Mouse (Mus musculus) spleen, postnatal 36 days (tissue): ENCODE measurements at regions not wholly inside any gene's neighbourhood (a gene's known extent, or its start where the extent isn't known, plus 50 kb on each side); places are given as distances from the start of the nearest gene placed in this dataset.

ENCODE experiments used
- DNase-seq, 2 experiments: peaks; one replicate each; pipeline ENCODE4 v3.0.0; 2022; ENCODE audit warnings: low spot score in 2 of 2, mixed read lengths in 1 of 2

DNA sequence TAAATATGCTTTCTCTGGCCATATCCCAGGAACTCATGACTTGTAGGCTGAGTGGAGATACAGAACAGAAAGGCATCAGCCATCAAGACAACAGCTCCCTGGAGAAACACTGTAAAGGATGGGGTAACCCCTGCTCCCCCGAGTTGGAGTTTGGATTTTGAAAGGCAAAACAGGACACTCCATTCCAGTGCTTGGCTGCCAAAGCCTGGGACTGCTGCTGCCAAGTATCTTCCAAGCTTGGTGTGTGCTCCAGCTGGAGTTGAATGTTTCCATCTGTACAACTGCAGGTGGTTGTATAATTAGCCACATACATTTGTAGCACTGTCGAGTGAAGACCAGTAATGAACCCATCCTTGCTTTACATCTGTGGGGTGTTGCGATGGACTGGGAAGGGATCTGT, 62.1 kb downstream of the 4933412E24Rik start:
- no peak for DNase-seq

GRCm38 (mm10) chr15:59953857-59954256, 62.6 kb downstream of the 4933412E24Rik start:
- no peak for DNase-seq

DNA sequence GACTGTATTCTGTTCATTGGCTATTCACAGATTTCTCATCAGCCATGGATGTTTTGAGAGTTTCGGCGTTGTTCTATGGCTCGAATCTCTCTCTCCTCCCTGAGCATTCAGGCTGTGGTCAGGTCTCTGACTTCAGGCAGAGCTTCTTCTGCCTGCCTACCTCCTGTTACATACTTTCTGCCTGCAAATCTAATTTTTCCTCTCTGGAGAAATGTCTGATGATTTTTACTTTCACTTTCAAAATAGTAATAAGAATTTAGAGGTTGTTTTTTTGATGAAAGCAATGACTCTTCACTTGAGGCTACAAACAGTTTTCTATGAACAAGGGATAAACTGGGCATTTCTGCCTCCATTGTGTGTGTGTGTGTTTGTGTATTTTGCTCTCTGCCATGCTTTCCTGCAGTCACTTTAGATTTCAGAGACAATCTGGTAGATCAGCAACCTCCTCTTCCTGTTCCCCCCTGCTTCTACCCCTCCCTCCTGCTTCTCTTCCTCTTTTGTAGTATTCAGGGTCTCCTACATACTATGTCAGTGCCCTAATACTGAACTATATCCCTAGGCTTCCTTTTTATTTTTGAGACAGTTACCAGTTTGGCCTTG, 65.7 kb downstream of the 4933412E24Rik start:
- peak; percentile 41 to 45 for DNase-seq

DNA sequence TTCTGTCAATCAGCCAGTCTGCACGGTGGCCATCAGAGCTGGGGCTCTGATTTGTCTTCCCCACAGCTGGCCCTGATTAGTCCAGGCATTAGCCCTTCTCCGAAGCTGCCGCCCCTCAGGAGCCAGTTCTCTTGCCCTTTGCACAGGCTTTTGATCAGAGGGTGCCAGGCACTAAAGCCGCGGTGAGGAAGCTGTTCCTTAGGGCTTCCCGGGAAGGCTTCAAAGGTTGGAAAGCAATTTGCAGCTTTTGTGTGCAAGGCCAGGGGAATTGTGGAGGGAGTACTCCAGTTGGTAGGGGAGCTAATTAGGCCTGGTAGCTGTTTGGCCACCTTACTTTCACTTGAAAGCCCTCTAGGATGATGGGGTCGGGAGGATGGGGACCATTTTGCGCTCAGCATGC, 71.2 kb downstream of the 4933412E24Rik start:
- DNase-seq: no peak

GRCm38 (mm10) chr15:59936486-59936885, 79.9 kb downstream of the 4933412E24Rik start:
- DNase-seq: no peak

DNA sequence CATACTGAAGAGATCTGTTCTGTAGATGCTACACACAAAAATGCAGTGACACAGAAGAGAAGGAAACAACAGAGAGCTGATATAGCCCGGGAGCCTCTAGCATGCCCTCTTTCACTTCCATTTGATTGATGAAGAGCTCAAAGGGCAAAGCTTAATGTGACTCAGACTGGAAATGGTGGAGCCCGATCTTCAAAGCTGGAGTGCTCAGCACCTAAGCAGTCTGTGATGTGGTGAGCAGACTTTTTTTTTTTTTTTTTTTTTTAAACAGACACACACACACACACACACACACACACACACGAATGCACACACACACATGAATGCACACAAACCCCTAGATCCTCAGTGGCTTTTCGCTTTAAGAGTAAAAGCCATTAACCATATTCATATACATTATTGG, 102.6 kb downstream of the 4933412E24Rik start:
- DNase-seq: peak in 1 of 2 experiments; percentile 7

GRCm38 (mm10) chr15:59908300-59908699, 108.1 kb downstream of the 4933412E24Rik start:
- DNase-seq: no peak

GRCm38 (mm10) chr15:59905832-59906797, 110.3 kb downstream of the 4933412E24Rik start:
- DNase-seq: peak in 1 of 2 experiments; percentile 7

DNA sequence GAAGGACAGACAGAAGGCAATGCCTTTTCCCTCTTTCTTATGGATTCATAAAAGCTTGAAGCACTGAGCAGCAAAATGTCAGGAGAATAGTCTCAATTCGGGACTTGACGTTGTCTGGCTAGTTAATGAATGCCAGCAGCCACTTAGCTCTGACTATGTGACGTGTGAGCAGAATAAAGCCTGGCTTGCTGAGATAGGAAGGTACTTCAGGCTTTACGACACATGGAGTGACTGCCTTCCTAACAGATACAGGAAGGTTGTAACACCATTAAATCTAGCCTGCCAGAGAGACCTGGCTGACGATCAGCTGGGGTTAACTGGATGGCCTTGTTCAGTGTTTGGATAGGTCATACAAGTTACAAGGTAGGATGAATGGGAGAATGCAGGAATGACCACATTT, 111.7 kb downstream of the 4933412E24Rik start:
- no peak for DNase-seq

- no peak for DNase-seq
These were observed 127.4 kb downstream of the 4933412E24Rik start for GRCm38 (mm10) chr15:59888996-59889395.

- DNase-seq: no peak
These were observed 128.3 kb downstream of the 4933412E24Rik start for GRCm38 (mm10) chr15:59888131-59888459.

GRCm38 (mm10) chr15:59887381-59888130, 128.9 kb downstream of the 4933412E24Rik start:
- DNase-seq: peak in 1 of 2 experiments; percentile 6

DNA sequence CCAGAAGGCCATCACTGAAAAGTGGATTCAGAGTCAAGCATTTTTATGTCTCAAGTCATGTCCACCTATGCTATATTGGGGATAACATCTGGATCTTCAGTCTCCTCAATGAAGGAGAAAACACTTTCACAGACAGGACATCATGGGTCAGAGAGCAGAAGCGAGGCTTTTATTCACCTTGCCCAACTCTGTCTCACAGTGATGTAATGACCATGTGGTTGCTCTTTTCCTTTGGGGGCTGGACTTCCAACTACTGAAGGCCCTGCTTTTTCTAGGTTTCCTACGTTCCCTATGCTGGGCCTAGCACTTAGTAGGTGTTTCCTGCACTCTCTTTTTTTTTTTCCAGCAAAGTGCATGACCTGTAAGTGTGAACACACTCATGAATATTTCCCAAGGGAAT, 130.4 kb downstream of the 4933412E24Rik start:
- no peak for DNase-seq

- no peak for DNase-seq
These were observed 134.0 kb downstream of the 4933412E24Rik start for GRCm38 (mm10) chr15:59882444-59882843.

GRCm38 (mm10) chr15:59880426-59880825, 136.0 kb downstream of the 4933412E24Rik start:
- DNase-seq: no peak

- peak; percentile 7 to 25 for DNase-seq
These were observed 137.1 kb downstream of the 4933412E24Rik start for GRCm38 (mm10) chr15:59879311-59879710.

- no peak for DNase-seq
These were observed 140.1 kb downstream of the 4933412E24Rik start for GRCm38 (mm10) chr15:59876279-59876742.

DNA sequence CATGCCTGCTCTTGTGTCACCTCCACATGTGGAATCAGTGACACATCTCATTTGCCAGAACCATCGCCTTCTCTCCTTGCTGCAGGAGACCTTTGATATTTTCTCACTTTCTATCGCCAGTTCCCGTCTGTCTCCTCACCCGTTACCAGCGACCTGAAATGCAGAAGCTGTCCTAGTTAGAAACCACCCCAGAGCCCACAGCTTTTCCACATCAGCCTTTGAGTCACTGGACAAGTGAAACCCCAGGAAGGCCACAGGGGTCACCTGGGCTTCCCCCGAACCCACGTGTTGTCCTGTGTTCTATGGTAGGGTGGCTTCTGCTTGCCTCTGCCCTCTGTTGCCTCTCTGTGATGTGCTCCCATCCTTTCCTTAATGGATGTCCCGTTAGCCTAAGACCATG, 149.7 kb downstream of the 4933412E24Rik start:
- peak; percentile 41 to 43 for DNase-seq

DNA sequence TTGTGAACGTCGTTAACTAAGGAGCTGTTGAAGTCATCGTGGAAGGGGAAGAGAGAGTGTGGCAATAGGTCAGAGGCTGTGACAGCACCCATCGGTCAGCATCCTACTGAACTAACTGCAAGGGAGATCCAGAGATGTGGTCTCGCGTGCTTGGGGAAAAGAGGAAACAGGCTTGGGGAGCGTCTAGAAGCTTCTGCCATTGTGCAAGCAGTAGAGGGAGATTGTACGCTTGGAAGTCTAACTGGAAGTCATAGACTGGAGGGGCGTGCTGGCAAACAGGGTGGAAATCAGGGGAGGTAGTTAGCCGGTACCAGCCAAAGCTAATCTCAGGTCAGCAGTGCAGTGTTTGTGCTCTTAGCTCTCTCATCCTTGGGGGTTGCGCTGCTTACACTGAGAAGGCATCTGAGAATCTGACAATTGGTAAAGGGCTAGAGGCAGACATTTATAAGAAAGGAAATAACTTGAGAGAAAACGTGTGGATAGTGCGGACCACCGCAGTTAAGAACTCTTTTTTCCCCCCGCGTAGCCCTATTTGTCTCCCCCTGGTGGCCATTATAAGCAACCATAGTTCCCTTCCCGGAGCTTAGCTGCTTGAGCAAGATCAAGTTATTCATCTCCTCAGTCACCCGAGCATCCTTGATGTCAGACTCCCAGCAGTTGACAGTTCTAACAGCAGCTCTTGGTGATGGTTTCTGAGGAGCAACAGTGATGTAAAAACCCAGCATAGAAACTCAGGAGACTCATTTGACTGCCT, 151.5 kb downstream of the 4933412E24Rik start:
- DNase-seq: peak in 1 of 2 experiments; percentile 20

DNA sequence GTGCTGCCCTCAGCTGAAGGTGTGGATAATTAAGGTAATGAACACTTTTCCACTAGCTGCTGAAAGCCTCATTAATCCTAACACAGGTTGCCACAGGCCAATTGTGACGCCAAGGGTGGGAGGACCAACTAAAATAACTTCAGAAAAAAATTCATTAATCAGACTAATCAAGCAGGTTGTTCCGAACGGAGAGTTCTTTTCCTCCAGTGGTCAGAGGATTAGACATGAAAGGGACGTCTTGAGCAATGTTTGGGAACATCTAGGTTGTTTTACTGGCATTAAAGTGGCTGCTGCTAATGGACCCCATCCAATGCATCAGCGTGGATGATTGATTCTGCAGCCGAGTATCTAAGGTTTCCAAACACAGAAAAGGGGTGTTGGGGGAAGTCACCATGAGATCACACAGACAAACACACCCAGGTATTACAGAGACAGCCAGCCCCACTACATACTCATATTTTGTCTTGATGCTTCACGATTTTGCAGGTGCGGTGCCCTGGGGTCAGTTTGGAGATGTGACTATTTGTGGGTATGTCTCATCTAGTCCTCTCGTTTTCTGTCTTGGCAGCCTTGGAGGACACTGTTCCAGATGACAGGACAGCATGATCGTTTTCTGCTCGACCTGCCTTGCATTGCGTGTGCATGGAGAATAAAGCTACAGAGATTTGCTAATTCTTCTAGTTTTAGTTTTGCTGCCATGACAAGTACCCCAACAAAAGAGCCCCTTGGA, 164.0 kb downstream of the 4933412E24Rik start:
- no peak for DNase-seq
